Mouse (Mus musculus): Measurements from ENCODE around the gene Pim2. TPM values are rescaled to one million over a fixed set of nuclear protein-coding genes. Genes with fewer than 3 reads are reported as not detected.
"Not testable (repeated sequence)": the region's sequence is repeated elsewhere in the genome, so short reads cannot be mapped to it uniquely, and the experiment has no call there.

Gene Pim2
- polyA plus RNA-seq, 1 experiment from 2014 or later = 13.0 TPM

DNA sequence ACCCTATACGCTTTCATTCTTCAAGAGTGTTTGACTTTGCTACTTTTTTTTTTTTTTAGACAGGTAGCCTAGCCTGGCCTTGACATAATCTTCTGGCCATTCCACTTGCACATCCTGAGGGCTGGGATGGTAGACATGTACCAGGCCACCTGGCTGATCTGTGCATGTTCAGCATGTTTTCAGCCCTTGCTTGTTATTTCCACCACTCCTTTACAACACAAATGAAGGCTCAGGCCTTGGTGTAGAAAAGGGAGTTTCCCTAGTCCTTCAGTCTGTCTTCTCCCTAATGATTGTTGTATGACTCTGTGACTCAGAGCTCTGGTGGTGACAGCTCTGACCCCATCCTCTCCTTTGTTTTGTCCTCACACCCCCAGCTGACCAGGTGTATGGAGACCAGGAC is 10.9 kb upstream of the Pim2 start:
- Histone ChIP-seq H3K9ac (no peak overlapping the region), H3K27ac (no peak overlapping the region), H3K27me3 (no peaks in the 10 kb centered on the region), H3K4me1 (peaks cover 8% of the 10 kb centered on the region; the same call in 1 of the 2 replicates), H3K4me2 (no peak overlapping the region), H3K4me3 (no peak overlapping the region), H3K36me3 (ENCODE audit: poor library complexity, severe bottlenecking) (peaks cover 18% of the 10 kb centered on the region), H3K9me3 (replicated peaks) (no peaks in the 10 kb centered on the region)
- 95% methylated on average over 1 of the region's 1 CpGs for WGBS
- no peak for ATAC-seq

- H3K27ac ChIP-seq = no peak overlapping the region
- peaks cover 8% of the 10 kb centered on the region; the same call in 1 of the 2 replicates for H3K4me1 ChIP-seq
- 27% methylated on average over 2 of the region's 2 CpGs for whole genome bisulfite sequencing
- peaks cover 28% of the 10 kb centered on the region for H3K36me3 ChIP-seq (ENCODE audit: poor library complexity, severe bottlenecking)
- ATAC-seq = no peak
- H3K9me3 ChIP-seq (replicated peaks) = 0 out of 2 replicates have a peak, but pooled peaks cover 3% of the 10 kb centered on the region
- H3K4me3 ChIP-seq = no peak overlapping the region
- H3K4me2 ChIP-seq = no peak overlapping the region
- no peak overlapping the region for H3K9ac ChIP-seq
- no peaks in the 10 kb centered on the region for H3K27me3 ChIP-seq
These were observed 9.6 kb upstream of the Pim2 start for GRCm38 (mm10) chrX:7868506-7868905.

DNA sequence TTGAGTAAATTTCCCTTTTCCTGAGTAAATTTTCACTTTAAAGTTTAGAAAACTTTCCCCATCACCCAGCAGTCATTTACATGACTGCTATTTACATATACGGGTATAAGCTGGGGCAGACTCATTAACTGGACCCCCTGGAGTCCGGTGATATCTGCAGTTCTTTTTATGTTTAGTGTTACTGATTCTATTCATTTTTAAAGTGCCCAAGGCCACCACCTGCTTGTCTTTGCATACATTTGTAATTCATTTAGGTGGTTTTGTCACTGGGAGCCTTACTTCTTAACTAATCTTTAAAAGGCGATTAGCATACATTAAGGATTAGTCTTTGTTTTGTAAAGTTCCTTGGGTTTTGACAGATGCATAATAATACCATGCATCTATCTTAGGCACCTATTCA is 8.2 kb upstream of the Pim2 start:
- 20% methylated on average over 3 of the region's 3 CpGs for WGBS
- H3K4me2 ChIP-seq = no peak overlapping the region
- H3K4me3 ChIP-seq = no peak overlapping the region
- H3K9me3 ChIP-seq (replicated peaks) = 0 out of 2 replicates have a peak, but pooled peaks cover 3% of the 10 kb centered on the region
- H3K4me1 ChIP-seq = peaks cover 8% of the 10 kb centered on the region; the same call in 1 of the 2 replicates
- peaks cover 41% of the 10 kb centered on the region for H3K36me3 ChIP-seq (ENCODE audit: poor library complexity, severe bottlenecking)
- no peaks in the 10 kb centered on the region for H3K27me3 ChIP-seq
- no peak overlapping the region for H3K27ac ChIP-seq
- no peak for ATAC-seq
- H3K9ac ChIP-seq = no peak overlapping the region

DNA sequence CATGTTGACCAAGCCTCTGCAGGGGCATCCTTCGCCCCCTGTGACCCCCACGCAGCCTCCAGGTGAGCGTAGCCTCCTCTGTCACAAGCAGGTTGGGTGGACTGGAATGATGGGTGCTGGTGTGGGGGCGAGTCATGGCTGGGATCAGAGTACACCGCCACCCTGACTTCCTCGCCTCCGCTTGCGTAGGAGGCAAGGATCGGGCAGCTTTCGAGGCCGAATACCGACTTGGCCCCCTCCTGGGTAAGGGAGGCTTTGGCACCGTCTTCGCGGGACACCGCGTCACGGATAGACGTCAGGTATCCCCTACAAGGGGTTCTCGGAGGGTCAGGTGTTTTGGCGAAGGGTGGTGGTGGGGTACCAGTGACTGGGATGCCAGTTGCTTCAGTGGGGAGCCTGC is 433 bp downstream of the Pim2 start:
- Histone ChIP-seq H3K27me3 (no peaks in the 10 kb centered on the region), H3K4me2 (peak overlapping the region; percentile 85), H3K4me1 (peaks cover 10% of the 10 kb centered on the region; the same call in 1 of the 2 replicates), H3K9me3 (replicated peaks) (no peaks in the 10 kb centered on the region), H3K4me3 (peak overlapping the region; percentile 49), H3K27ac (no peak overlapping the region), H3K36me3 (ENCODE audit: poor library complexity, severe bottlenecking) (peaks cover 16% of the 10 kb centered on the region), H3K9ac (peak overlapping the region; percentile 68)
- peak; percentile 42 for ATAC-seq
- 18% methylated on average over 21 of the region's 21 CpGs for WGBS

- peaks cover 12% of the 10 kb centered on the region for H3K4me1 ChIP-seq
- H3K27ac ChIP-seq = no peak overlapping the region
- no peaks in the 10 kb centered on the region for H3K27me3 ChIP-seq
- H3K4me2 ChIP-seq = peak overlapping the region; percentile 85
- WGBS = 13% methylated on average over 11 of the region's 11 CpGs
- H3K36me3 ChIP-seq (ENCODE audit: poor library complexity, severe bottlenecking) = 0 out of 2 replicates have a peak, but pooled peaks cover 3% of the 10 kb centered on the region
- peak; percentile 44 for ATAC-seq
- H3K9me3 ChIP-seq (replicated peaks) = no peaks in the 10 kb centered on the region
- peak overlapping the region; percentile 49 for H3K4me3 ChIP-seq
- no peak overlapping the region for H3K9ac ChIP-seq
These were observed 1.8 kb downstream of the Pim2 start for GRCm38 (mm10) chrX:7879819-7880218.

DNA sequence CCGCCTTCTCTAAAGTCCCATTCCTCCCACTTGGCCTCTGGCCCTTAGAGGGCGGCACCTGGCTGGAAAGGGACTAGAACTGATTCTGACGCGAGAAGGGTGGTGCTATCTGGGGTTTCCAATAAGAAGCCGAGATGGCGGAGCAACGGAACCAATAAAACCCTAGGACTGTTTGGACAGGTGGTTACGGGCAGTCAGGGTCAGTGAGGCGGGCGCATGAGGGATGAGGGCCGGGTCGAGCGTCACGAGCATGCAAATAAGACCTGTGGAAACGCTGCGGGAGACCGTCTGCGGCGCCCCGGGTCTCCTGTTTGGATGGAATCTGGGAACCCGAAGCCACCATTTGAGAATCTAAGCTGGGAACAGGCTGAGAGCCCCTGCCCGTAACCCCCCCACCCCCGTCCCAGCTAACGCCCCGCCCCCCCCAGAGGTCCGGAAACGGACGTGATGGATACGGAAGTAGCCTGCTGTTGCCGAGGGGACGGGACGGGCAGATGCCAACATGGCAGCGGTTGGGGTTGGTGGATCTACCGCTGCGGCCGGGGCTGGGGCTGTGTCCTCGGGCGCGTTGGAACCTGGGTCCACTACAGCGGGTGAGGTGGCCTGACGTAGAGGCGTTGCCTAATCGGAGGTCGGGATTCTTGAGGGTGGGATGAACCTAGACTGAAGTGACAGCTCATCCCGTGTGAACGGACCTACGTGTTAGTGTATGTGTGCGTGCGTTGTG is 5.9 kb downstream of the Pim2 start, which contains the start of gene Slc35a2:
Gene Slc35a2, plus strand, starts transcription at position 188 of the 727 bp plus-strand sequence.
- ATAC-seq = peak; percentile 81
- H3K4me2 ChIP-seq = peak within 1 kb of the TSS; percentile 65
- H3K4me1 ChIP-seq = peaks cover 14% of the 10 kb centered on the region
- no peaks in the 10 kb centered on the region for H3K36me3 ChIP-seq (ENCODE audit: poor library complexity, severe bottlenecking)
- peak within 1 kb of the TSS; percentile 63 for H3K9ac ChIP-seq
- peak within 1 kb of the TSS; percentile 75 for H3K27ac ChIP-seq
- peak within 1 kb of the TSS; percentile 55 for H3K4me3 ChIP-seq
- no peaks in the 10 kb centered on the region for H3K27me3 ChIP-seq
- whole genome bisulfite sequencing = 17% methylated on average over 48 of the region's 49 CpGs
- no peaks in the 10 kb centered on the region for H3K9me3 ChIP-seq (replicated peaks)

GRCm38 (mm10) chrX:7898211-7898610 is 20.1 kb downstream of the Pim2 start:
- no peak overlapping the region for H3K27ac ChIP-seq
- H3K4me1 ChIP-seq = peaks cover 7% of the 10 kb centered on the region
- H3K9me3 ChIP-seq (replicated peaks) = no peaks in the 10 kb centered on the region
- WGBS = 29% methylated on average over 13 of the region's 13 CpGs
- peak overlapping the region; percentile 63 for H3K9ac ChIP-seq
- no peak for ATAC-seq
- peak overlapping the region; percentile 54 for H3K4me3 ChIP-seq
- H3K27me3 ChIP-seq = no peaks in the 10 kb centered on the region
- peaks cover 22% of the 10 kb centered on the region for H3K36me3 ChIP-seq (ENCODE audit: poor library complexity, severe bottlenecking)
- H3K4me2 ChIP-seq = peak overlapping the region; percentile 61

DNA sequence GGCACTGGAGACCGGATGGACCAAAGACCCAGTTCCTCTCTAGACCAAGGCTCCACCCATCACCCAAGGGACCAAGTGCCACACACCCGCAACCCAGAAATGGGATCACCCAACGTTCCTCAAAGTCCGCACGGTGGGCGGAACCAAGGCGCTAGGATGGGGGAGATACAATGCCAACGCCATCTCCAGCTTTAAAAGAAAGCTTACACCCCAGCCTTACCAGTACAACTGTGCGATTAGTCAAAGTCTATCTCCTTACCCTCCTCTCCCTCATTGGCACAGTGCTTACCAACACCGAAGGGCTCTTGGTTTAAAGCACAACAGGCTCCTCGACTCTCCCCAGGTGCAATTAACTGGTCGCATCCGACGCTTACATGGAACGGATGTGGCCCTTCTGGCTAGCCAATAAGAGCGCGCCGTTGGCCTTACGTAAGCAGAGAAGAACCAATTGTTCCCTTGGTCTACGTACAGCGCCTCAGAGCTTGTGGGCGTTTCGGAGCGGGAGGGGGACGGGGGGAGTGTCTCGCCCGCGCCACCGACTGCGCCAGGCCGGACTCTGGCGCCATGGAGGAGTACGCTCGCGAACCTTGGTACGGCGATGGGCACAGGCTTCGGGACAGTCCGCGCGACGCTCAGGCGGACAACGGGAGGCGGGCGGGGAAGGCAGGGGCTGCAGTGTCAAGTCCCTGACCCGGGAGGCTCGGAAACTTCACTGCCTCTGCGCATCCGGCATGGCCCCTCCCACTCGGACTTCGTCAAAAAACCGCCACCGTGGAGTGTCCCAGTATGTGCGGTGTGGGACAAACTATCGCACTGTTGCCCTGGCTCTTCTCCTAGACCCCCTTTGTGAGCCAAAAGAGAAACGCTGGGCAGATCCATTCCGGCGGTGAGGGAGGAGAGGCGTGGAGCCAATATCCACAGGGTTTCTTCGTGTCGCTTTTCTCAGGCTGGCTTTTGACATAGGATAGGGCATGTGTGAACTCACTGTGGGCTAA is 21.1 kb downstream of the Pim2 start, which contains the start of the genes Pqbp1 and Timm17b:
Gene Pqbp1, minus strand, starts transcription at position 390 of the 995 bp plus-strand sequence.
Gene Timm17b, plus strand, starts transcription at position 478 of the 995 bp plus-strand sequence.
- H3K4me2 ChIP-seq = peak within 1 kb of the TSS; percentile 61
- H3K27ac ChIP-seq = peak within 1 kb of the TSS; percentile 78
- ATAC-seq = peak; percentile 99
- no peaks in the 10 kb centered on the region for H3K9me3 ChIP-seq (replicated peaks)
- H3K4me3 ChIP-seq = peak within 1 kb of the TSS; percentile 54
- H3K4me1 ChIP-seq = peaks cover 7% of the 10 kb centered on the region
- H3K9ac ChIP-seq = peak within 1 kb of the TSS; percentile 72
- H3K36me3 ChIP-seq (ENCODE audit: poor library complexity, severe bottlenecking) = peaks cover 20% of the 10 kb centered on the region
- H3K27me3 ChIP-seq = no peaks in the 10 kb centered on the region
- WGBS = 16% methylated on average over 57 of the region's 62 CpGs

DNA sequence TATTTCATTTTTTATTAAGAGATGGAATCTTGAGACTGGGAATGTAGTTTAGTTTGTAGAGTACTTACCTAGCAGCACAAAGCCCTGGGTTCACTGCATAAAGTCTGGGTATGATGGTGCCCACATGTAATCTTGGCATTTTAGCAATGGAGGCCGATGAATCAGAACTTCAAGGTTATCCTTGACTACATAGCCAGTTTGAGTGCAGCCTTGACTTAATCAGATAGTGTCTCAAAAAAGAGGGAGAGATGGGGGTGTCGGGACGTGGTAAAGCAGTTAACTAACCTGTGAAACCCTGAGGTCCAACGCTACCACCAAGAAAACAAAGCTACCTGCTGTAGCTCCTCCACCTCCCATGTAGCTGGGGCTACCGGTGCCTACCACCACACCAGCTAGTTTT is 26.4 kb downstream of the Pim2 start:
- no peak for ATAC-seq
- Histone ChIP-seq H3K9me3 (replicated peaks) (no peaks in the 10 kb centered on the region), H3K4me1 (no peaks in the 10 kb centered on the region), H3K9ac (no peak overlapping the region), H3K36me3 (ENCODE audit: poor library complexity, severe bottlenecking) (peaks cover 16% of the 10 kb centered on the region; the same call in 1 of the 2 replicates), H3K27ac (no peak overlapping the region), H3K4me3 (no peak overlapping the region), H3K4me2 (no peak overlapping the region), H3K27me3 (no peaks in the 10 kb centered on the region)
- 89% methylated on average over 5 of the region's 5 CpGs for WGBS

GRCm38 (mm10) chrX:7907735-7908134 is 29.7 kb downstream of the Pim2 start, which contains the start of gene Gm10491:
Gene Gm10491, minus strand, starts transcription at chrX:7907835.
- H3K27me3 ChIP-seq = no peaks in the 10 kb centered on the region
- H3K9me3 ChIP-seq (replicated peaks) = no peaks in the 10 kb centered on the region
- no peak within 1 kb of the TSS for H3K4me2 ChIP-seq
- no peak within 1 kb of the TSS for H3K27ac ChIP-seq
- ATAC-seq = no peak
- no peaks in the 10 kb centered on the region for H3K4me1 ChIP-seq
- WGBS = 88% methylated on average over 5 of the region's 5 CpGs
- peaks cover 16% of the 10 kb centered on the region; the same call in 1 of the 2 replicates for H3K36me3 ChIP-seq (ENCODE audit: poor library complexity, severe bottlenecking)
- no peak within 1 kb of the TSS for H3K4me3 ChIP-seq
- no peak within 1 kb of the TSS for H3K9ac ChIP-seq

DNA sequence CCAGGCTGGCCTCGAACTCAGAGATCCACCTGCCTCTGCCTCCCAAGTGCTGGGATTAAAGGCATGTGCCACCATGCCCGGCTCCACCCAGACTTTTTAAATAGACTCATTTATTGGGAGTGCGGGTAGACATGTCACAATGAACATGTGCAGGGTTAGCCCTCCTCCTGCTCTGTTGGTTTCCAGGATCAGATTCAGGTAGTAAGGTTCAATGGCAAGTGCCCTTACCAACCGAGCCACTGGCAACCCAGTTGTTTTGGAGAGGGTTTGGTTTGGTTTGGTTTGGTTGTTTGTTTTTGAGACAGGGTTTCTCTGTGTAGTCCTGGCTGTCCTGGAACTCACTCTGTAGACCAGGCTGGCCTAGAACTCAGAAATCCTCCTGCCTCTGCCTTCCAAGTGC is 31.2 kb downstream of the Pim2 start, which contains the start of gene Gm10490:
Gene Gm10490, plus strand, starts transcription at position 301 of the 400 bp plus-strand sequence.
- H3K27me3 ChIP-seq, ATAC-seq: not testable (repeated sequence)
- WGBS = 97% methylated on average over 4 of the region's 4 CpGs

More for the DNA sequence above, 31.2 kb downstream of the Pim2 start, which contains the start of gene Gm10490:
- not testable (repeated sequence) for H3K4me2 ChIP-seq; H3K4me1 ChIP-seq; H3K9ac ChIP-seq; H3K9me3 ChIP-seq (replicated peaks); H3K4me3 ChIP-seq; H3K27ac ChIP-seq
- H3K36me3 ChIP-seq (ENCODE audit: poor library complexity, severe bottlenecking) = peaks cover 16% of the 10 kb centered on the region; the same call in 1 of the 2 replicates
